Mouse (Mus musculus): ENCODE data around the gene Ddah1. TPM values are rescaled to one million over a fixed set of nuclear protein-coding genes. Genes with fewer than 3 reads are reported as not detected.

Ddah1 gene
- polyA plus RNA-seq, 1 experiment = not detected

DNA sequence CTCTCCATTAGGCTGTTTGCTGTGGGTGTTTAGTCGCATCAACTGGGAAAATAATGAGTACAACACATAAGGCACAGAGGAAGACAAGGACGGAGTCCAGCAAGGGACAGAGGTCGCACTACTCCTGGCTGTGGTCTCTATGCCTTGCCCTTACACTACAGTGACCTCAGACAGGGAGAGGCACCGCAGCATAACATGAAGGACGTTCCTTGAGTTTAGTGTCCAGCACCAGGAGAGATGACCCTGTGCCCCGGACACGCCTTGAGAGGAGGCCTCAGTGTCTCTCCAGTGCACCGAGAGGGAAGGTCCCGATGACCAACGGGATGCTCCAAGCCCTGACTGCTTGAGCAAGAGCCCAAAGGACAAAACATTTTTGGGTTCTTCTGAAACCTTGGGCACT, 39.6 kb downstream of the Ddah1 start:
- TF ChIP-seq FLI1 (IDR thresholded peaks at IDR 0.05; ENCODE audit: low read length) (no peak), GATA1 (IDR thresholded peaks at IDR 0.05; ENCODE audit: borderline replicate concordance, low read length) (no peak)
- Histone ChIP-seq H3K27me3 (replicated peaks) (peaks cover 4% of the 10 kb centered on the region), H3K4me3 (replicated peaks) (peak overlapping the region; percentile 12), H3K4me1 (peaks cover 4% of the 10 kb centered on the region), H3K9me3 (peaks cover 6% of the 10 kb centered on the region; the same call in 1 of the 2 replicates), H3K36me3 (replicated peaks; ENCODE audit: low read length) (no peaks in the 10 kb centered on the region)

DNA sequence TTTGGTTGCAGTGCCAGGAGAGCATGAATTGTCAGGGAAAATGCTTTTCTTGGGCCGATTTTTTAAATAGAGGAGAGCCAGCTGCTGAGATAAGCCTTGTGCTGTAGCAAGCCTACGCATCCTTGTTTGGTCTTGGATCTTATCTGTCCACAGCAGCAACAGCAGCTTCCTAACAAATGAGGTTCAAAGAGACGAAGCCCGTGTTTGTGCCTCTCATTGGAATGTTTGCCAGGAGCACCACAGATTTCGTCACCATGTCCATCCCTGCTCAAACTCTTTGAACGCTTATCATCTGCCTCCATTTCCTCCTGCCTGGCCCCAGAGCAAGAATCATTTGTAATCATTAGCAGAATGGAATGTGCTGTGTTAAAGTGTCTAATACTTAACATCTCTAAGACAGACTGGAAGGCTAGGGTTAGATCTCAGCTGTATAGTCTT, 40.3 kb downstream of the Ddah1 start:
- Histone ChIP-seq H3K36me3 (replicated peaks; ENCODE audit: low read length) (no peaks in the 10 kb centered on the region), H3K9me3 (peaks cover 4% of the 10 kb centered on the region; the same call in 1 of the 2 replicates), H3K4me1 (peaks cover 4% of the 10 kb centered on the region), H3K4me3 (replicated peaks) (no peak overlapping the region), H3K27me3 (replicated peaks) (peaks cover 4% of the 10 kb centered on the region)
- no peak for TF ChIP-seq FLI1 (IDR thresholded peaks at IDR 0.05; ENCODE audit: low read length)
- TF ChIP-seq GATA1 (IDR thresholded peaks at IDR 0.05; ENCODE audit: borderline replicate concordance, low read length) = no peak

DNA sequence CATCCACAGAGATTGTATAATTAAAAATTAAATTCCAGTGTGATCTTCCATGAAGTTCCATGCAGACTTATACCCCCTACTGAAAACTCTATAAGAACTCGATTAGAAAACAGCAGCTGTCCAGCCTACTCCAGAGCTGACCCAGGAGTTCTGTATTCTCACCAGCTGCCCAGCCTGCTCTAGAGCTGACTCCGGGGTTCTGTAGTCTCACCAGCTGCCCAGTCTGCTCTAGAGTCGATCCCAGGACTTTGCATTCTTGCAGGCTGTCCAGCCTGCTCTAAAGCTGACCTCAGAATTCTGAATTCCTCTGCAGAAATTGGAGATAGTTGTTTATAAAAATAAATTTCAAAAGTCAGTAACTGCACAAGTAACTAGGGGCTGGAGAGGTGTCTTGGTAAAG, 40.9 kb downstream of the Ddah1 start:
- Histone ChIP-seq H3K9me3 (0 out of 2 replicates have a peak, but pooled peaks cover under 1% of the 10 kb centered on the region), H3K4me1 (peaks cover 4% of the 10 kb centered on the region), H3K36me3 (replicated peaks; ENCODE audit: low read length) (no peaks in the 10 kb centered on the region), H3K4me3 (replicated peaks) (no peak overlapping the region), H3K27me3 (replicated peaks) (peaks cover 4% of the 10 kb centered on the region)
- no peak for TF ChIP-seq GATA1 (IDR thresholded peaks at IDR 0.05; ENCODE audit: borderline replicate concordance, low read length)
- no peak for TF ChIP-seq FLI1 (IDR thresholded peaks at IDR 0.05; ENCODE audit: low read length)

DNA sequence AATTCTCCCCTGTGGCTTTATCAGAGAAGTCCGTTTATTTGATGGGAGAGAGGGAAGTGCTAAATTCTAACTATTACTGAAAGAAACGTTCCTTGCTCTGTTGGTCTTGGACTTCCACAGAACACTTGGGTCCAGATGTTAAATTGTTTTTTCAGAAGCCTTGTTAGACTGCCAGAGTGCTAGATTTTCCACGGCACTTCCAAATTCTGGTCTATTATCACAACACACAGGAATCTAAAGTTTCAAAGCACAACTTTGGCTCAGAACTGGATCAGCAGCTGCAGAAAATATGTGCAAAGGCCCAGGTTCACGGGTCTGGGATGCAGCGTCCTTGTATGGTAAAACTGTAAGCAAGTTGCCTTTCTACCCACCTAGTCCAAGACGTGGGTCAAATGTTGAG, 43.6 kb downstream of the Ddah1 start:
- Histone ChIP-seq H3K4me3 (replicated peaks) (no peak overlapping the region), H3K36me3 (replicated peaks; ENCODE audit: low read length) (no peaks in the 10 kb centered on the region), H3K4me1 (peaks cover 4% of the 10 kb centered on the region), H3K27me3 (replicated peaks) (peaks cover 4% of the 10 kb centered on the region), H3K9me3 (no peaks in the 10 kb centered on the region)
- TF ChIP-seq GATA1 (IDR thresholded peaks at IDR 0.05; ENCODE audit: borderline replicate concordance, low read length) (no peak), FLI1 (IDR thresholded peaks at IDR 0.05; ENCODE audit: low read length) (no peak)

DNA sequence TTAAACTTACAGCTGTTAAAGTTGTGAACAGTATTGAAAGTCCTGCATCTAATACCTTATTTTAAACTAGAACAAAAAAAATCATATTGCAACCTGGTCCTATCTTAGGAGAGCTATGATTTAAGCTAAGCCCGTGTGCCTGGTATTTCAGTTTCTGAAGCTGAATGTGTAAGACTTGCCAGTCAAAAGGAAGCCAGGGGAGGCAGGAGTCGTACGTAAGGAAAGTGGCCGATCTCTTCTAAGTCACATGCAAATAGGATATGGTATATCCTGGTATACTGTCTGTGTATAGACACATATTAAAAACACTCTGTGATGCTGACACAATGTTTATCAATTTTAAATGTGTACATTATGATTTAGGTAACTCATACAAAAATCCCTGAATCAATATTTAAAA, 47.4 kb downstream of the Ddah1 start:
- Histone ChIP-seq H3K9me3 (no peaks in the 10 kb centered on the region), H3K4me3 (replicated peaks) (no peak overlapping the region), H3K4me1 (no peaks in the 10 kb centered on the region), H3K27me3 (replicated peaks) (no peaks in the 10 kb centered on the region), H3K36me3 (replicated peaks; ENCODE audit: low read length) (no peaks in the 10 kb centered on the region)
- TF ChIP-seq FLI1 (IDR thresholded peaks at IDR 0.05; ENCODE audit: low read length) (no peak), GATA1 (IDR thresholded peaks at IDR 0.05; ENCODE audit: borderline replicate concordance, low read length) (no peak)

DNA sequence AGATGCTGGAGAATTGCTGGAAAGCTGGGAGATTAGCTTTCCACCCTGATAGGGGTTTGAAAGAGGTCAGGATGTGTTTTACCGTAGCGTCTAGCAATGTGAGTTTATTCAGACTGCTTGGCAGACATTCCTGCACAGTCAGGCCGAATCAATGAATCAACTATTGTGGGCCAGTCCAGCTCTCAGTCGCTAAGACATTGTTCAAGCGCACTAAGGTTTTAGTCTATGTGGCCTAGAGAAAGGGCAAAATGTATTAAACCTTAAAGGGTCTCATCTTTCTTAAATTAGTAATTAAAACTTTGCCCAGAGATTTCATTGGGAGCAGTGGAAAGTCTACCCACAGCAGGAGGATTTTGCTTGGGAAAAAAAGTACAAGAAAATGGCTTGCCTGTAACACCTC, 48.0 kb downstream of the Ddah1 start:
- Histone ChIP-seq H3K4me1 (no peaks in the 10 kb centered on the region), H3K9me3 (no peaks in the 10 kb centered on the region), H3K27me3 (replicated peaks) (no peaks in the 10 kb centered on the region), H3K36me3 (replicated peaks; ENCODE audit: low read length) (no peaks in the 10 kb centered on the region), H3K4me3 (replicated peaks) (no peak overlapping the region)
- no peak for TF ChIP-seq GATA1 (IDR thresholded peaks at IDR 0.05; ENCODE audit: borderline replicate concordance, low read length)
- TF ChIP-seq FLI1 (IDR thresholded peaks at IDR 0.05; ENCODE audit: low read length) = no peak

DNA sequence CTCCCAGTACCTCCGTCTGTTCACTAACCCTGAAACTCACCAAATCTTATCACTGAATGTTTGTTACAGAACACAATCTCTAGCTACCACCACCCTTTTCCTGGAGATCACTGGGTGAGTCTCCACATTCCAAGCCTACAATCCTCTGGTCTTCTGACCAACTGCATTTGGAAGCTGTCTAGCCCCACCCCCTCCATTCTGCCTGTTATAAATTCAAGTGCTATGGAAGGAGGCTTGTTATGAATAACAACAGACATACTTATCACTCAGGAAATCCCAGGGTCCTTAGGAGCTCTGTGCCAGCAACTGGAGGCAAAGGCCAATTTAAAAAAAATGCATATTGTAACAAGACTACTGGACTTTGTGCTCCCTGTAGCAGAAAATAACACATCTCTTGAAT, 58.3 kb downstream of the Ddah1 start:
- H3K4me1 ChIP-seq = peaks cover 18% of the 10 kb centered on the region
- no peaks in the 10 kb centered on the region for H3K9me3 ChIP-seq
- H3K36me3 ChIP-seq (replicated peaks; ENCODE audit: low read length) = no peaks in the 10 kb centered on the region
- H3K4me3 ChIP-seq (replicated peaks) = no peak overlapping the region
- TF ChIP-seq FLI1 (IDR thresholded peaks at IDR 0.05; ENCODE audit: low read length) = no peak
- TF ChIP-seq GATA1 (IDR thresholded peaks at IDR 0.05; ENCODE audit: borderline replicate concordance, low read length) = no peak
- no peaks in the 10 kb centered on the region for H3K27me3 ChIP-seq (replicated peaks)

DNA sequence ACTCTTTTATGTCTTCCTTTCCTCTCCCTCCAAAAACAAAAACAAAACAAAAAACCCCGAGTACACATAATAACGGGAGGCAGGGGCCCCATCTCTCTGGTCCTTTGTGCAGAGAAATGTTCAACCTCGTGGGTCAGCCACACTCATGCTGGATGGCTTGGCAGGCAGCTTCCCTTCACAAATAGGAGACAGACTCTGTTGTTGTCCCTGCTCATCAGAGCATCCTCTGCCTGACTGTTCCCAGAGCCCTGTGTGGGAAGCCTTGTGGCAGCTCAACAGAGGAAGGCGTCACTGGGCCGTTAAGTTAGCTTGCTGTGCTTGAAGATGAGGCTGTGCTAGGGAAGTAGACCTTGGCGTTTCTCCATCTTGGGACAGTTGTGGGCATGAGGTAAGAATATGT, 58.8 kb downstream of the Ddah1 start:
- Histone ChIP-seq H3K9me3 (no peaks in the 10 kb centered on the region), H3K27me3 (replicated peaks) (no peaks in the 10 kb centered on the region)
- TF ChIP-seq FLI1 (IDR thresholded peaks at IDR 0.05; ENCODE audit: low read length) = no peak
- no peak for TF ChIP-seq GATA1 (IDR thresholded peaks at IDR 0.05; ENCODE audit: borderline replicate concordance, low read length)

DNA sequence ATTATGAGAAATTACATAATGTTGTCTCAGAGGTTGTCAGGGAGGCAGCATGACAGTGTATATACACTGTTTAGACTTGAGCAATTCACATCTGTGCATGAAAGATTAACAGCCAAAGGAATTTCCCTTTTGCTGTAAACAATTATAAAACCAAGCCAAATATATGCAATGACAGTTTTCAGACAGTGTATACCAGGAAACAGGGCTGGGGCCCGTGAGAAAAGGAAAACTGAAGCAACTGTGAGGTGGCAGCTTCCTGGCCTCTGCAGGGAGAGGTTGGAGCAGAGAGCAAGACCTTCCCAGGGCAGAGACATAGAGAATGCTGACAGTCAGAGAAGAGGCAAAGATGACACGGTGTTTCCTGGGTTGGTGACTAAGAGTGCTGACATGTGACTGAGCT, 62.0 kb downstream of the Ddah1 start:
- TF ChIP-seq FLI1 (IDR thresholded peaks at IDR 0.05; ENCODE audit: low read length) (no peak), GATA1 (IDR thresholded peaks at IDR 0.05; ENCODE audit: borderline replicate concordance, low read length) (no peak)
- Histone ChIP-seq H3K4me3 (replicated peaks) (peak overlapping the region; percentile 71), H3K36me3 (replicated peaks; ENCODE audit: low read length) (no peaks in the 10 kb centered on the region), H3K4me1 (peaks cover 22% of the 10 kb centered on the region), H3K27me3 (replicated peaks) (no peaks in the 10 kb centered on the region), H3K9me3 (no peaks in the 10 kb centered on the region)

More for the DNA sequence above, 58.8 kb downstream of the Ddah1 start:
- Histone ChIP-seq H3K4me3 (replicated peaks) (no peak overlapping the region), H3K4me1 (peaks cover 22% of the 10 kb centered on the region), H3K36me3 (replicated peaks; ENCODE audit: low read length) (no peaks in the 10 kb centered on the region)

DNA sequence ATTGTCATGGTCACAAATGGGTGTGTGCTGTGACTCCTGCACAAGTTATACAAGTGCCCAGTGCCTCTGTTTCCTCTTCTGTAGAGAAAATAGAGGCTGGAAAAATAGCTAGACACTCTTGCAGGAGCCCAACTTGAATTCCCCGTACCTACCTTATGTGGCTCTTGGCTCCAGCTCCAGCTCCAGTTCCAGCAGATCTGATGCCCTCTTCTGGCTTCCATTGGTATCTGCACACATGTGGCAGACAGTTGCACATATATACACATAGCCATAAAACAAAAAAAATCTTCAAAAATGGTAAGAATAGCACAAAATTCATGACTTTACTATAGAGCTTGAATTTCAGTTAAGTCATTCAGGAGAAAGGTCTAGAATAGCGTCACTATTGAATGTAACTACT, 62.5 kb downstream of the Ddah1 start:
- H3K9me3 ChIP-seq = no peaks in the 10 kb centered on the region
- no peak for TF ChIP-seq GATA1 (IDR thresholded peaks at IDR 0.05; ENCODE audit: borderline replicate concordance, low read length)
- no peaks in the 10 kb centered on the region for H3K27me3 ChIP-seq (replicated peaks)
- peaks cover 22% of the 10 kb centered on the region for H3K4me1 ChIP-seq
- peak overlapping the region; percentile 71 for H3K4me3 ChIP-seq (replicated peaks)
- H3K36me3 ChIP-seq (replicated peaks; ENCODE audit: low read length) = no peaks in the 10 kb centered on the region

DNA sequence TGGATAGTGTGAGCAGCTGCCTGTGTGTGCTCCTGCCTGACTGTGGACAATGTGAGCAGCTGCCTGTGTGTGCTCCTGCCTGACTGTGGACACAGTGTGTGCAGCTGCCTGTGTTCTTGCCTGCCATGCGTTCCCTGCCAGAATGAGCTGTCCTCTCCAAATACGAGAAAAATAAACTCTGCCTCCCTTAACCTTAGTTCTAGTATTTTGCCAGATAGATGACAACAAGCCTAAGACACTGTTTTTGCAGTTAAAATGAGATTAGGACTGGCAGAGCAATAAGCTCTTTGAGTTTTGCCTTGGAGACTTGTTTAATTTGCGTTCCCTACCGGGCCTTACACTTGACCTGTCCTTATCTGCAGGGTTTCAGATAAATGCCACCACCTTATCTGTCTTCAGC, 63.7 kb downstream of the Ddah1 start:
- no peaks in the 10 kb centered on the region for H3K36me3 ChIP-seq (replicated peaks; ENCODE audit: low read length)
- no peaks in the 10 kb centered on the region for H3K9me3 ChIP-seq
- H3K4me1 ChIP-seq = peaks cover 22% of the 10 kb centered on the region
- TF ChIP-seq GATA1 (IDR thresholded peaks at IDR 0.05; ENCODE audit: borderline replicate concordance, low read length) (no peak), FLI1 (IDR thresholded peaks at IDR 0.05; ENCODE audit: low read length) (no peak)
- H3K27me3 ChIP-seq (replicated peaks) = peaks cover 2% of the 10 kb centered on the region
- peak overlapping the region; percentile 6 for H3K4me3 ChIP-seq (replicated peaks)

All from megakaryocyte, embryonic 14.5 days (primary cell).